Mouse (Mus musculus) ES-Bruce4 (cell line): ENCODE data around the gene Elp4.

Experiments used
- CTCF ChIP-seq: IDR thresholded peaks from one replicate; pipeline ENCODE4 v1.8.1; 2011; ENCODE audit warnings: low read depth, low read length
- EP300 ChIP-seq: IDR thresholded peaks from 2 replicates; pipeline ENCODE4 v1.6.1; 2011; ENCODE audit warnings: low read depth, low read length; ENCODE audit not compliant: insufficient read depth
- POLR2A ChIP-seq: IDR thresholded peaks from one replicate; pipeline ENCODE4 v1.8.1; 2011; ENCODE audit warnings: low read length; ENCODE audit not compliant: insufficient read depth

GRCm38 (mm10) chr2:105687317-105687991 lies 216.9 kb downstream of the Elp4 start:
- TF ChIP-seq CTCF (peak; percentile 61), POLR2A (no peak), EP300 (no peak)
